Mouse (Mus musculus) ovary, postnatal 14 days (tissue): ENCODE measurements around the gene Zbed4.
"Not testable (repeated sequence)": the region's sequence is repeated elsewhere in the genome, so short reads cannot be mapped to it uniquely, and the experiment has no call there.

ENCODE experiments used
- DNase-seq: peaks from one replicate; pipeline ENCODE4 v3.0.0; 2022; ENCODE audit warnings: low spot score

Gene Zbed4

GRCm38 (mm10) chr15:88751564-88752402, at the start of gene Zbed4:
Zbed4 (plus strand) TSS chr15:88751660.
- peak; percentile 27 for DNase-seq

GRCm38 (mm10) chr15:88702501-88702900, 49.0 kb upstream of the Zbed4 start:
- DNase-seq = no peak

GRCm38 (mm10) chr15:88704284-88704683, 47.2 kb upstream of the Zbed4 start:
- DNase-seq = no peak

- DNase-seq = no peak
Measured at GRCm38 (mm10) chr15:88706320-88706719, 45.1 kb upstream of the Zbed4 start.

GRCm38 (mm10) chr15:88706987-88707386, 44.5 kb upstream of the Zbed4 start:
- not testable (repeated sequence) for DNase-seq

- DNase-seq = no peak
Measured at GRCm38 (mm10) chr15:88708204-88708603, 43.3 kb upstream of the Zbed4 start.

GRCm38 (mm10) chr15:88708657-88709511, 42.6 kb upstream of the Zbed4 start:
- no peak for DNase-seq

GRCm38 (mm10) chr15:88709878-88710277, 41.6 kb upstream of the Zbed4 start:
- no peak for DNase-seq

- no peak for DNase-seq
Measured at GRCm38 (mm10) chr15:88712501-88712900, 39.0 kb upstream of the Zbed4 start.

- DNase-seq = no peak
Measured at GRCm38 (mm10) chr15:88714021-88714589, 37.4 kb upstream of the Zbed4 start.

- DNase-seq = no peak
Measured at GRCm38 (mm10) chr15:88716350-88716749, 35.1 kb upstream of the Zbed4 start.

GRCm38 (mm10) chr15:88717239-88717638, 34.2 kb upstream of the Zbed4 start:
- DNase-seq = no peak

- no peak for DNase-seq
Measured at GRCm38 (mm10) chr15:88723205-88723604, 28.3 kb upstream of the Zbed4 start.

GRCm38 (mm10) chr15:88724311-88724710, 27.1 kb upstream of the Zbed4 start:
- DNase-seq = no peak

- no peak for DNase-seq
Measured at GRCm38 (mm10) chr15:88725036-88725435, 26.4 kb upstream of the Zbed4 start.

- no peak for DNase-seq
Measured at GRCm38 (mm10) chr15:88727204-88727603, 24.3 kb upstream of the Zbed4 start.

GRCm38 (mm10) chr15:88730717-88731116, 20.7 kb upstream of the Zbed4 start:
- no peak for DNase-seq

GRCm38 (mm10) chr15:88732405-88733020, 18.9 kb upstream of the Zbed4 start:
- no peak for DNase-seq

- peak; percentile 45 for DNase-seq
Measured at GRCm38 (mm10) chr15:88733041-88733751, 18.3 kb upstream of the Zbed4 start.

GRCm38 (mm10) chr15:88733834-88734571, 17.5 kb upstream of the Zbed4 start, which contains the start of gene Brd1:
Brd1 (minus strand) TSS chr15:88734233.
- peak; percentile 76 for DNase-seq

- DNase-seq = no peak
Measured at GRCm38 (mm10) chr15:88736166-88736565, 15.3 kb upstream of the Zbed4 start.
